Mouse (Mus musculus) cerebellum, adult 8-10 months (tissue): ENCODE data around the gene Slc25a19.
"Not testable (repeated sequence)": the region's sequence is repeated elsewhere in the genome, so short reads cannot be mapped to it uniquely, and the experiment has no call there.

Source experiments
- DNase-seq: peaks from one replicate; pipeline ENCODE4 v3.0.0; 2022

Slc25a19 gene

GRCm38 (mm10) chr11:115627705-115628464 lies at the start of gene Slc25a19:
TSS of gene Slc25a19 (minus strand) at chr11:115628295.
- DNase-seq: peak; percentile 99

DNA sequence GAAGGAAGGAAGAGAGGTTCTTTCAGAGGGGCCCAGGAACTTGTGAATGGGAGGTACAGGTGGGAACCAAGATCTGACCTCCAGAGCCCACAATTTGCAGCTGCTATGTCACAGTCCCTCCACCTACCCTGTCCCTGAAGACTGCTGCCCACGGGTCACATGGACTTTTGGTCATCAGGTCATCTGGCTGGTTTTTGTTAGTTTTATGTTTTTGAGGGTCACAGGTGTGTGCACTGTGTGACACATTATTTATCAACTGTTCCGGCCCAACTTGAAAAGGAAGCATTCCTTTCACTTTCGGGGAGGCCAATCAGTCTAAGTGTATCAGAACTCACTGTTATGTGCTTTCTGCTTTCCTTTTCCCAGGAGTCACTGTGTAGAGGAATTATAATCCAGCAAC lies 49.4 kb upstream of the Slc25a19 start:
- DNase-seq: no peak

- DNase-seq: no peak
Observed at GRCm38 (mm10) chr11:115676738-115677137, 48.6 kb upstream of the Slc25a19 start.

DNA sequence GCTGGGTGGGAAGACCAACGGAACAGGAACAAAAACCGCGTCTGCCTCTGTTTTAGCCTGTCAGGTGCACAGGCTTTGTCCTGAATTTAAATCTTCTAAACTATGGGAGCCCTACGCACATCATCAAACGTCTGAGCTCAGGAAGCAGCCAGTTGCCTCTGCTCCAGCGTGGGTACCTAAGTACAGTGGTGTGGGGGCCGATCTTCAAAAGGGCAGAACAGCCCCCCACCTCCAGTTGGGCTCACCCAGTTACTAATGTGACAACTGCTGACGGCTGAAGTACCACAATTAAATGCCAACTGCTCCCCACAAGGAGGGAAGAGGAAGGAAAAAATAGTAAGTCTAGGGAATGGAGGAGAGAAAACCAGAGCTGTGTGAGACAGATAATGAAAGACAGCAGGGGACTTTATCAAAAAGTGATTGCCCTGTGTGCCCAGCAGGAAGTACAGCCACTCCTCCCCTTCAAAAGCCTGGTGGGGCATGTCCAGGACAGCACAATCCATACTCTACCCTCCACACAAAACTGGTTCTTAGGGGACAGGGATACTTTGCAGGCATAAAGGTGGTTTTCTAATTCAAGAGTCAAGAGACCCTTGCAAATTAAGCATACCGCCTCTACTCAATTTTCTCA lies 46.3 kb upstream of the Slc25a19 start:
- DNase-seq: peak; percentile 41

GRCm38 (mm10) chr11:115673471-115674234 lies 45.6 kb upstream of the Slc25a19 start:
- DNase-seq: peak; percentile 73

DNA sequence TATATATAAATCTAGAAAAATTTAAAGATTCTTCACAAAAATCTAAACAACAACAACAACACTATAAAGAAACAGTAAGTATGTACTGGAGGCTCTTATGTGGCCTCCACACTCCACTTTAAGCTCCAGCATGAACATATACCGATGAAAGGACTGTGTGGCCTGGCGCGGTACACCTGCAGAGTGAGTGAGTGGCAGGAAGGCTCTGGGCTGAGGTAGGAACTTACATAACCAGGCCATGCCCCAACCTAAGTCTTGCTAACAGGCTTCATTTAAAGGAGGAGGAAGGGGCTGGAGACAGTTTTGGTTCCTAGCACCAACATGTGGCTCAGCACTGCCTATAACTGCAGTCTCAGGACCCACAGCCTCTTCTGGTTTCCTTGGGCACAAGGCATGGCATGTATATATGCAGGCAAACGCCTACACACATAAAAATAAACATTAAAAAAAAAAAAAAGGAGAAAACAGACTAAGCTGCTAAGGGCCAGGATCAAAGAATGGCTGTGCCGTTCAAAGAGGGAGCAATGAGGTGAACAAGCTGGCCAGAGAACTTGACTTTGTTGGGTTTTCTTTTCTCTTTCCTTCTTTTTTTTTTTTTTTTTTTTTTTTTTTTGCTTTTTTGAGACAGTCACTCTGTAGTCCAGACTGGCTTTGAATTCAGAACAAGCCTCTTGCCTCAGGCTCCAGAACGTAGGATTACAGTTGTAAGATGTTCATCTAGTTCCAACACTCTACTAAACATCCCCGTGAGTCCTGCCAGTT lies 44.3 kb upstream of the Slc25a19 start:
- DNase-seq: no peak

DNA sequence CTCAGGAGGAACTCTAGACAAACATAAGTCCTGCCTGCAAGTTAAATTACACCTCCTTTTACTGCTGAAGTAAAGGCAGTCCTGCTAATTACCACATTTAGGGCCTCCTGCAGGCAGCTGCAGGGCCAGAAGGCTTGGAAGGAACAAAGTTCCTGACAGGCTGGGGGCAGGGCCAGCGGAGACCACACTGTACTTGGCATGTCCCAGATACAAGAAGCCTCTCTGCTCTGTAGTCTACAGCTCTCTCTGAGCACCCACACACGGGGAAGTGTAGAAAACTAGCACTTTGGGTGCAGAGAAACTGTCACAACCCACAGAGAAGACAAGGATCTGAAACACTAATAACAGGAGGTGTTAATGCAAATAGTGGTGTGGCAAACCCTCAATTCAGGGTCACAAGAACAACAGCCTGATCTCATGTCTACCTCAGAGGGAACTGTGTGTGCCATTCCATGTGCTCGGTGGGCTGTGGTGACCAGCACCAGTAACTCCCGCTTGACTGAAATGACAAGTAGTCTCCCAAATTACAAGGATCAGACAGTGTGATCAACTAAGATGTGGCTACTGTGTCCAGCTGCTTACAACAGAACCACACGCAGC lies 42.5 kb upstream of the Slc25a19 start:
- no peak for DNase-seq

GRCm38 (mm10) chr11:115663676-115664335 lies 35.7 kb upstream of the Slc25a19 start:
- no peak for DNase-seq

- peak; percentile 60 for DNase-seq
Observed at GRCm38 (mm10) chr11:115660376-115660775, 32.3 kb upstream of the Slc25a19 start.

DNA sequence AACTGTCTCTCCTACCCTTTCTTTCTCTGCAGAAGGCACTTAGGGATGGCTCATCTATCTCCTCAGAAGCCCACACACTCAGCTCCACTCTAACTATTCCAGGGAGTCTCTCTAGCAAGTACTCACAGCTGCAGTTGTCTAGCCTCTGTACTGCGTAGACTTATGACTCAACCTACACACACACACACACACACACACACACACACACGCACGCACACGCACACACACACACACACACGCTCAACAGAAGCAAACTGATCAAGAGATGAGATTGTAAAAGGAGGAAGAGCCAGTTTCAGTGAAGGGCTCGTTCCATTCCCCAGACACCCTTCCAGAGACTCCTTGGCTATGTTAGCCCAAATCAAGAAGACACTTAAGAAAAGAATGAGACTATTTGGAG lies 30.4 kb upstream of the Slc25a19 start:
- DNase-seq: no peak

- DNase-seq: no peak
Observed at GRCm38 (mm10) chr11:115654128-115654527, 26.0 kb upstream of the Slc25a19 start.

- no peak for DNase-seq
Observed at GRCm38 (mm10) chr11:115653194-115653593, 25.1 kb upstream of the Slc25a19 start.

DNA sequence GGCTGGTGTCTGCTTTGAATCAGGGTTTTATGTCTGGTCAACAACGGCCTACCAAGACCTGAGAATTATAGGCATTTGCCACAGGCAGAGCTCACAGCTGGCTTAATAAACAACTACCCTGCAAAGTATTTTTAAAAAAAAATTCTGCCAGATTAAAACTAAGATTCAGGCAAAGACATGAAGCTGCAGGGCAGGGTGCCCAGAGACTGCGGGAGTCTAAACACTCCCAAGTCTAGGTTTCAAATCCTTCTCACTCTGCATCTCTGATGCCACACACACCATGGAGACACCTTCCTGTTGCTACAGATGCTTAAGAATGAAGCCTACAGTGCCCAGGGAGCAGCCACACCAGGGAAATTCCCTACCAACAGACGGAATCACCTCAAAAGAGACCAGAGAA lies 23.6 kb upstream of the Slc25a19 start:
- DNase-seq: no peak

- DNase-seq: peak; percentile 91
Observed at GRCm38 (mm10) chr11:115649706-115650105, 21.6 kb upstream of the Slc25a19 start.

DNA sequence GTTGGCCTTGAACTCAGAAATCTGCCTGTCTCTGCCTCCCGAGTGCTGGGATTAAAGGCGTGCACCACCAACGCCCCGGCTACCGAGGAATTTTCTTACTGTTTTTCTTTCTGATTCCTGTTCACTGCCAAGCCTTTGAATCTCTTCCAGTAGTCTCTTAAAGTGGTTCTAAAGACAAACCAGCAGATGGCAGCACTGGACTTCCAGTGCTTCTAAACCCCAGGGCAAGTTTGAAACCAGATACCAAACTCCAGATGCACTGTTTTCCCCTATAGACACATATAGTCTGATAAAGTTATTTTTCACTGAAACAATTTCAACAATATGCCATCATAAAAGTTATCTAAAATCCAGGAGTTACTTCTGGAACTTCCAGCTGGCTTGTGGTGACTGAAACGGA lies 19.4 kb upstream of the Slc25a19 start:
- DNase-seq: peak; percentile 72

GRCm38 (mm10) chr11:115646439-115646838 lies 18.3 kb upstream of the Slc25a19 start:
- no peak for DNase-seq

GRCm38 (mm10) chr11:115645498-115645897 lies 17.4 kb upstream of the Slc25a19 start:
- not testable (repeated sequence) for DNase-seq

GRCm38 (mm10) chr11:115644308-115644707 lies 16.2 kb upstream of the Slc25a19 start:
- no peak for DNase-seq

DNA sequence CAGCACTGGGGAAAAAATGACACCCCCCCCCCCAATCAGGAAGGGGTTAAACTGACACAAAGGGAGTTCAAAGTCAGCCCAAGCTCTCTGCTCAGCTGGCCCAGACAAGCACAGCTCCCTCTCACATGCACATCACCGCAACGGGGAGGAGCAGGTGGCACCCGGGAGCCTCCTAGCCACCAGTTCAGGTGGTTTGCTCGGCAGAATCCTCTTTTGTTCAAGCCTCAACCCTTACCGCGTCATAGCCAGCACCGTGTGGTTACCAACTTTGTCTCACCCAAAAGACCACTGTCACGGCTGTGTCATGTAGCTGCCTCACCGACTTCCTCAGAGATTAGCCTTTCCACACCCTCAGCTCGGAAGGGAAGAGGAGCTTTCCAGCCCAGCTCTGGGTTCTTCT lies 15.2 kb upstream of the Slc25a19 start:
- DNase-seq: no peak

GRCm38 (mm10) chr11:115642705-115643104 lies 14.6 kb upstream of the Slc25a19 start:
- no peak for DNase-seq

DNA sequence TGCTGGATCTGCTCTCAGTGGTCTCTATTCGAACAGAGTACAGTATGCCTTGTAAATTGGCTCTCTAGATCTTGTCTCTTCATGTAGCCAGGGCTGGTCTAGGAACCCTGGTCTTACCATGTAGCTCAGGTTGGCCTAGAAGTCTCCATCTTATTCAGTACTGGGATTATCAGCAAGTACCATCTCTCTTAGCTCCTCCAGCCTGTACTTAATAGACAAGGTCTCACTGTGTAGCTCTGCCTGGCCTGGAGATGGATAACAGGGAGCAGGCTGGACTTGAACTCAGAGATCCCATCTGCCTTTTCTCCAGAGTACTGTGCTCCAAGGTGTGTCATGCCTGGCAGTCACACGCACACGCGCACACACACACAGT lies 13.6 kb upstream of the Slc25a19 start:
- no peak for DNase-seq
